Mouse (Mus musculus): ENCODE data around the gene Emp1.
A peak's percentile ranks its signal among the peaks of the same experiment; 100 is the strongest.

Gene Emp1

GRCm38 (mm10) chr6:135364041-135364745 is 1.8 kb downstream of the Emp1 start:
- no peak for DNase-seq

GRCm38 (mm10) chr6:135364891-135365301 is 2.6 kb downstream of the Emp1 start:
- DNase-seq: peak; percentile 64 to 72

GRCm38 (mm10) chr6:135365614-135366013 is 3.3 kb downstream of the Emp1 start:
- no peak for DNase-seq

- peak; percentile 55 to 73 for DNase-seq
Observed at GRCm38 (mm10) chr6:135368230-135368629, 5.9 kb downstream of the Emp1 start.

- DNase-seq: peak; percentile 40 to 47
Observed at GRCm38 (mm10) chr6:135369551-135369968, 7.2 kb downstream of the Emp1 start.

GRCm38 (mm10) chr6:135370954-135371353 is 8.6 kb downstream of the Emp1 start:
- DNase-seq: no peak

- no peak for DNase-seq
Observed at GRCm38 (mm10) chr6:135373357-135373756, 11.0 kb downstream of the Emp1 start.

GRCm38 (mm10) chr6:135375818-135376217 is 13.5 kb downstream of the Emp1 start:
- no peak for DNase-seq

GRCm38 (mm10) chr6:135376248-135376647 is 13.9 kb downstream of the Emp1 start:
- no peak for DNase-seq

- peak; percentile 82 to 84 for DNase-seq
Observed at GRCm38 (mm10) chr6:135377583-135378319, 15.4 kb downstream of the Emp1 start.

GRCm38 (mm10) chr6:135383919-135384318 is 21.6 kb downstream of the Emp1 start:
- no peak for DNase-seq

- no peak for DNase-seq
Observed at GRCm38 (mm10) chr6:135385738-135386459, 23.6 kb downstream of the Emp1 start.

GRCm38 (mm10) chr6:135387653-135388052 is 25.3 kb downstream of the Emp1 start:
- no peak for DNase-seq

GRCm38 (mm10) chr6:135388711-135389110 is 26.4 kb downstream of the Emp1 start:
- no peak for DNase-seq

GRCm38 (mm10) chr6:135390398-135390797 is 28.1 kb downstream of the Emp1 start:
- no peak for DNase-seq

GRCm38 (mm10) chr6:135395375-135395774 is 33.0 kb downstream of the Emp1 start:
- DNase-seq: no peak

- peak in 1 of 2 experiments; percentile 31 for DNase-seq
Observed at GRCm38 (mm10) chr6:135397089-135397488, 34.7 kb downstream of the Emp1 start.

- peak in 1 of 2 experiments; percentile 15 for DNase-seq
Observed at GRCm38 (mm10) chr6:135397788-135398187, 35.4 kb downstream of the Emp1 start.

- peak; percentile 18 to 19 for DNase-seq
Observed at GRCm38 (mm10) chr6:135398801-135399200, 36.5 kb downstream of the Emp1 start.

- peak; percentile 76 to 81 for DNase-seq
Observed at GRCm38 (mm10) chr6:135400306-135400705, 38.0 kb downstream of the Emp1 start.

GRCm38 (mm10) chr6:135405093-135405492 is 42.7 kb downstream of the Emp1 start:
- DNase-seq: no peak

- no peak for DNase-seq
Observed at GRCm38 (mm10) chr6:135407323-135407722, 45.0 kb downstream of the Emp1 start.

GRCm38 (mm10) chr6:135411712-135412319 is 49.5 kb downstream of the Emp1 start:
- no peak for DNase-seq
